Mouse (Mus musculus) kidney, adult 2 months (tissue): ENCODE results near the gene Pde4c.

Source experiments
- CTCF ChIP-seq: fragments of 200-500 bp; conservative IDR thresholded peaks from 2 replicates; pipeline ENCODE4 v1.5.1; 2011; ENCODE audit warnings: low read depth, mild to moderate bottlenecking, control low read depth, low read length, moderate library complexity, mixed read lengths; ENCODE audit not compliant: insufficient read depth, insufficient read length
- POLR2A ChIP-seq: fragments of 200-500 bp; IDR thresholded peaks from one replicate; pipeline ENCODE4 v1.6.1; 2011; ENCODE audit warnings: low read depth, low read length, control low read depth

- TF ChIP-seq CTCF (no peak), POLR2A (no peak)
These were observed 40.5 kb downstream of the Pde4c start for GRCm38 (mm10) chr8:70764026-70764425.
